Mouse (Mus musculus) cortical plate, adult 2 months (tissue): Measurements from ENCODE around the gene Syngr2.

ENCODE experiments used
- CTCF ChIP-seq: fragments of 200-500 bp; IDR thresholded peaks from 2 replicates; pipeline ENCODE4 v1.5.1; 2011; ENCODE audit warnings: mild to moderate bottlenecking, control low read depth, low read length; ENCODE audit not compliant: insufficient read depth; ENCODE audit errors: extremely low read depth
- POLR2A ChIP-seq: fragments of 200-500 bp; IDR thresholded peaks from 2 replicates; pipeline ENCODE4 v1.6.1; 2011; ENCODE audit warnings: mild to moderate bottlenecking, low read length, control low read depth; ENCODE audit not compliant: insufficient read depth; ENCODE audit errors: extremely low read depth

DNA sequence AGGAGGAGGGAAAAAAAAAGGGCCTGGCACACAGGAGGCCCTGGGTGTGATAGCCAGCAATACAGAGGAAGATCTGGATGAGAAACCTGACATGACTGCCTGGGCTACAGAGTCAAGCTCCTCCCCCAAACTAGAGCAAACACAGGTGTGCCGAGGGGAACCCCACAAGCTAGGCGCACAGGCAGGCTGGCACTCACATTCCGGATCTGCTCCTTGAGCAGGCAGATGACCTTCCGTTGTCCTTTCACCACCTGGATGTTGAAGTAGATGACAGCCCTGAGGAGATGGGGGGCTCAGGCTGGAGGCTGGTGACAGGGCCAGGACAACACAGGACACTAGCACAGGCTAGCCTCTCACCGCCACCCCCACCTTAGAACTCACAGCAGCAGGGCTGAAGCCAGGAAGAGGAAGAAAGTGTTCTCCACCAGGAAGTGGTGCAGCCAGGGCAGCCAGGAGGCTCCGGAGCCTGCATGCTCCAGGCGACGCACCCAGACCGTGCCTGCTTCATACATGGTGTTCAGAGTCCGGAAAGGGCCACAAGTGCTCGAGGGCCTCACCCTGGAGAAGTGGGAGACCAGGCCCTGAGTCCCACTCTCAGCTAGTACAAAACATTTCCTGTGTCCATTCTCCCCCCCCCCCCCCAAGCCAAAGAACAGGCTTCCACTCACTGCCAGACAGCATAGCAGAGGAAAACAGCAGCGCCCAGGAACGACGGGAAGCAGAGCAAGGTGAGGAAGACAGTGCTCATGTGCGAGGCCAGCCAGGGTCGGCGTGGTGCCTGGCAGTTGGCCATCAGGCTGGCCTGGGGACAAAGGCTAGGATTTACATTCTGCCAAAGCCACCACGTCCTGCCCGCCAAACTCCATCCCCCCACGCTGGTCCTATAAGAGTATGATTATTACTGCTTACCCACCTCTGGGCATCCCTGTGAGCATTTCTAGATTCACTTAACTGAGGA, 40.5 kb upstream of the Syngr2 start:
- no peak for TF ChIP-seq CTCF
- TF ChIP-seq POLR2A, result no peak
